Mouse (Mus musculus): ENCODE results near the gene Neurl2. TPM values are rescaled to one million over a fixed set of nuclear protein-coding genes. Genes with fewer than 3 reads are reported as not detected.

The Neurl2 gene
- polyA plus RNA-seq, 1 experiment from 2014 or later, result 5.2 TPM

- Histone ChIP-seq H3K4me1 (peaks cover 11% of the 10 kb centered on the region), H3K9me3 (no peaks in the 10 kb centered on the region), H3K9ac (replicated peaks) (no peak overlapping the region), H3K36me3 (peaks cover 37% of the 10 kb centered on the region), H3K4me3 (no peak overlapping the region), H3K27me3 (no peaks in the 10 kb centered on the region), H3K4me2 (replicated peaks) (no peak overlapping the region), H3K27ac (replicated peaks) (no peak overlapping the region)
- WGBS, result 91% methylated on average over 16 of the region's 16 CpGs
- no peak for ATAC-seq (ENCODE audit: low FRiP score, low read depth)
Observed at GRCm38 (mm10) chr2:164827146-164827850, 6.0 kb downstream of the Neurl2 start.

- whole genome bisulfite sequencing, result 94% methylated on average over 17 of the region's 17 CpGs
- no peak overlapping the region for H3K9ac ChIP-seq (replicated peaks)
- no peak overlapping the region for H3K4me3 ChIP-seq
- H3K27ac ChIP-seq (replicated peaks), result no peak overlapping the region
- peaks cover 47% of the 10 kb centered on the region for H3K36me3 ChIP-seq
- ATAC-seq (ENCODE audit: low FRiP score, low read depth), result no peak
- no peak overlapping the region for H3K4me2 ChIP-seq (replicated peaks)
- no peaks in the 10 kb centered on the region for H3K9me3 ChIP-seq
- no peaks in the 10 kb centered on the region for H3K27me3 ChIP-seq
- peaks cover 15% of the 10 kb centered on the region for H3K4me1 ChIP-seq
Observed at GRCm38 (mm10) chr2:164825521-164825920, 7.7 kb downstream of the Neurl2 start.

- no peak for ATAC-seq (ENCODE audit: low FRiP score, low read depth)
- H3K9ac ChIP-seq (replicated peaks), result no peak overlapping the region
- no peaks in the 10 kb centered on the region for H3K9me3 ChIP-seq
- peaks cover 15% of the 10 kb centered on the region for H3K4me1 ChIP-seq
- H3K36me3 ChIP-seq, result peaks cover 56% of the 10 kb centered on the region
- H3K4me3 ChIP-seq, result no peak overlapping the region
- WGBS, result 94% methylated on average over 4 of the region's 4 CpGs
- peak overlapping the region; percentile 54 for H3K4me2 ChIP-seq (replicated peaks)
- no peaks in the 10 kb centered on the region for H3K27me3 ChIP-seq
- H3K27ac ChIP-seq (replicated peaks), result no peak overlapping the region
Observed at GRCm38 (mm10) chr2:164823969-164824368, 9.3 kb downstream of the Neurl2 start.

GRCm38 (mm10) chr2:164823181-164823585 is 10.1 kb downstream of the Neurl2 start:
- Histone ChIP-seq H3K4me3 (peak overlapping the region; percentile 61), H3K4me2 (replicated peaks) (peak overlapping the region; percentile 54), H3K9me3 (no peaks in the 10 kb centered on the region), H3K36me3 (peaks cover 54% of the 10 kb centered on the region), H3K9ac (replicated peaks) (peak overlapping the region; percentile 68), H3K4me1 (peaks cover 15% of the 10 kb centered on the region), H3K27ac (replicated peaks) (peak overlapping the region; percentile 82), H3K27me3 (no peaks in the 10 kb centered on the region)
- WGBS, result 3% methylated on average over 10 of the region's 10 CpGs
- peak; percentile 72 for ATAC-seq (ENCODE audit: low FRiP score, low read depth)

GRCm38 (mm10) chr2:164822636-164823165 is 10.6 kb downstream of the Neurl2 start, which contains the start of gene Zswim1:
Zswim1 (plus strand) TSS chr2:164822686.
- H3K27ac ChIP-seq (replicated peaks), result peak within 1 kb of the TSS; percentile 82
- peak; percentile 100 for ATAC-seq (ENCODE audit: low FRiP score, low read depth)
- H3K4me2 ChIP-seq (replicated peaks), result peak within 1 kb of the TSS; percentile 54
- no peaks in the 10 kb centered on the region for H3K27me3 ChIP-seq
- H3K9me3 ChIP-seq, result no peaks in the 10 kb centered on the region
- peak within 1 kb of the TSS; percentile 61 for H3K4me3 ChIP-seq
- under 1% methylated on average over 32 of the region's 32 CpGs for WGBS
- H3K4me1 ChIP-seq, result peaks cover 15% of the 10 kb centered on the region
- H3K36me3 ChIP-seq, result peaks cover 49% of the 10 kb centered on the region
- H3K9ac ChIP-seq (replicated peaks), result peak within 1 kb of the TSS; percentile 68

GRCm38 (mm10) chr2:164821060-164821459 is 12.2 kb downstream of the Neurl2 start:
- Histone ChIP-seq H3K4me3 (no peak overlapping the region), H3K27me3 (no peaks in the 10 kb centered on the region), H3K9me3 (no peaks in the 10 kb centered on the region), H3K4me2 (replicated peaks) (no peak overlapping the region), H3K27ac (replicated peaks) (no peak overlapping the region), H3K4me1 (peaks cover 15% of the 10 kb centered on the region), H3K9ac (replicated peaks) (no peak overlapping the region), H3K36me3 (peaks cover 33% of the 10 kb centered on the region)
- ATAC-seq (ENCODE audit: low FRiP score, low read depth), result no peak
- WGBS, result 84% methylated on average over 6 of the region's 6 CpGs

GRCm38 (mm10) chr2:164817703-164818102 is 15.6 kb downstream of the Neurl2 start:
- no peak overlapping the region for H3K4me2 ChIP-seq (replicated peaks)
- H3K9ac ChIP-seq (replicated peaks), result no peak overlapping the region
- H3K9me3 ChIP-seq, result no peaks in the 10 kb centered on the region
- no peak for ATAC-seq (ENCODE audit: low FRiP score, low read depth)
- H3K27me3 ChIP-seq, result no peaks in the 10 kb centered on the region
- H3K36me3 ChIP-seq, result peaks cover 19% of the 10 kb centered on the region
- no peak overlapping the region for H3K4me3 ChIP-seq
- no peak overlapping the region for H3K27ac ChIP-seq (replicated peaks)
- 78% methylated on average over 5 of the region's 5 CpGs for WGBS
- peaks cover 7% of the 10 kb centered on the region for H3K4me1 ChIP-seq

GRCm38 (mm10) chr2:164817206-164817605 is 16.1 kb downstream of the Neurl2 start:
- no peak overlapping the region for H3K9ac ChIP-seq (replicated peaks)
- peaks cover 3% of the 10 kb centered on the region for H3K4me1 ChIP-seq
- H3K36me3 ChIP-seq, result peaks cover 19% of the 10 kb centered on the region
- ATAC-seq (ENCODE audit: low FRiP score, low read depth), result no peak
- no peaks in the 10 kb centered on the region for H3K27me3 ChIP-seq
- no peak overlapping the region for H3K27ac ChIP-seq (replicated peaks)
- H3K9me3 ChIP-seq, result no peaks in the 10 kb centered on the region
- H3K4me2 ChIP-seq (replicated peaks), result no peak overlapping the region
- 88% methylated on average over 6 of the region's 6 CpGs for WGBS
- H3K4me3 ChIP-seq, result no peak overlapping the region

GRCm38 (mm10) chr2:164815821-164816220 is 17.4 kb downstream of the Neurl2 start:
- ATAC-seq (ENCODE audit: low FRiP score, low read depth), result no peak
- WGBS, result 92% methylated on average over 8 of the region's 8 CpGs
- no peak overlapping the region for H3K9ac ChIP-seq (replicated peaks)
- H3K36me3 ChIP-seq, result peaks cover 12% of the 10 kb centered on the region
- H3K4me2 ChIP-seq (replicated peaks), result no peak overlapping the region
- H3K9me3 ChIP-seq, result no peaks in the 10 kb centered on the region
- H3K27me3 ChIP-seq, result no peaks in the 10 kb centered on the region
- H3K4me3 ChIP-seq, result no peak overlapping the region
- H3K4me1 ChIP-seq, result no peaks in the 10 kb centered on the region
- no peak overlapping the region for H3K27ac ChIP-seq (replicated peaks)

- Histone ChIP-seq H3K9me3 (no peaks in the 10 kb centered on the region), H3K27ac (replicated peaks) (no peak overlapping the region), H3K9ac (replicated peaks) (no peak overlapping the region), H3K4me1 (no peaks in the 10 kb centered on the region), H3K4me2 (replicated peaks) (no peak overlapping the region), H3K27me3 (no peaks in the 10 kb centered on the region), H3K4me3 (no peak overlapping the region), H3K36me3 (peaks cover 7% of the 10 kb centered on the region)
- 87% methylated on average over 5 of the region's 5 CpGs for WGBS
- ATAC-seq (ENCODE audit: low FRiP score, low read depth), result no peak
Observed at GRCm38 (mm10) chr2:164815348-164815747, 17.9 kb downstream of the Neurl2 start.

- no peak overlapping the region for H3K9ac ChIP-seq (replicated peaks)
- H3K4me2 ChIP-seq (replicated peaks), result no peak overlapping the region
- H3K4me3 ChIP-seq, result no peak overlapping the region
- no peak overlapping the region for H3K27ac ChIP-seq (replicated peaks)
- no peak for ATAC-seq (ENCODE audit: low FRiP score, low read depth)
- 57% methylated on average over 2 of the region's 2 CpGs for WGBS
- H3K27me3 ChIP-seq, result no peaks in the 10 kb centered on the region
- no peaks in the 10 kb centered on the region for H3K9me3 ChIP-seq
- no peaks in the 10 kb centered on the region for H3K4me1 ChIP-seq
- H3K36me3 ChIP-seq, result peaks cover 10% of the 10 kb centered on the region; the same call in 1 of the 2 replicates
Observed at GRCm38 (mm10) chr2:164813557-164813956, 19.7 kb downstream of the Neurl2 start.

- H3K27me3 ChIP-seq, result no peaks in the 10 kb centered on the region
- 91% methylated on average over 7 of the region's 7 CpGs for WGBS
- ATAC-seq (ENCODE audit: low FRiP score, low read depth), result no peak
- peak overlapping the region; percentile 88; the same call in 1 of the 2 replicates for H3K4me2 ChIP-seq (replicated peaks)
- no peaks in the 10 kb centered on the region for H3K9me3 ChIP-seq
- H3K27ac ChIP-seq (replicated peaks), result no peak overlapping the region
- peaks cover 17% of the 10 kb centered on the region; the same call in 1 of the 2 replicates for H3K36me3 ChIP-seq
- H3K4me3 ChIP-seq, result 0 out of 2 replicates have a peak overlapping the region, but pooled peaks have one; percentile 4
- H3K4me1 ChIP-seq, result peaks cover 19% of the 10 kb centered on the region
- no peak overlapping the region for H3K9ac ChIP-seq (replicated peaks)
Observed at GRCm38 (mm10) chr2:164806614-164807013, 26.6 kb downstream of the Neurl2 start.

Data from midbrain, embryonic 12.5 days (tissue).